Mouse (Mus musculus): Measurements from ENCODE around the gene Rbms2.

GRCm38 (mm10) chr10:128095003-128095636 is 85.0 kb downstream of the Rbms2 start:
- TF ChIP-seq CTCF (IDR thresholded peaks at IDR 0.05; ENCODE audit: insufficient read depth, low read length) = no peak
- TF ChIP-seq POLR2A (IDR thresholded peaks at IDR 0.05; ENCODE audit: borderline replicate concordance, extremely low read depth, low read depth, low read length) = no peak

Measured in lung, adult 2 months (tissue).